Comparison of ENCODE assay signal across 32 mouse cellular contexts in genomic region chr11:50389616-50390015, GRCm38 (mm10). TPM values are rescaled to one million over a fixed set of nuclear protein-coding genes. Genes with fewer than 3 reads are reported as not detected.
DNase-seq lines count a peak whose midpoint lies in the region; ATAC-seq lines count a peak whose summit lies in the region.
"Had no signal": no experiment of that assay in that cellular context is flagged by ENCODE, and none has a peak within 500 bp of the region (broad histone marks: within the 10 kb centered on the region; RNA-seq: fewer than 3 reads in every experiment).

No protein-coding gene starts in this region.

- H3K27me3 ChIP-seq in megakaryocyte, embryonic 14.5 days (replicated peaks): no peaks in the 10 kb centered on the region
- H3K27me3 ChIP-seq: CH12.LX; forebrain, embryonic 15.5 days; liver, embryonic 12.5 days; neural tube, embryonic 15.5 days; stomach, embryonic 15.5 days had no signal

- H3K9me3 ChIP-seq in megakaryocyte, embryonic 14.5 days: no peaks in the 10 kb centered on the region
- H3K9me3 ChIP-seq: forebrain, embryonic 15.5 days; liver, embryonic 12.5 days; neural tube, embryonic 15.5 days; stomach, embryonic 15.5 days had no signal

- H3K4me1 ChIP-seq in megakaryocyte, embryonic 14.5 days: peaks cover 17% of the 10 kb centered on the region
- H3K4me1 ChIP-seq: forebrain, embryonic 15.5 days; neural tube, embryonic 15.5 days; stomach, embryonic 15.5 days had no signal

- DNase-seq in heart, adult 11 months: peak; percentile 86
- no peak for DNase-seq in heart, adult 8-10 months (ENCODE audit: low spot score)
- DNase-seq in ES-CJ7 (ENCODE audit: low read depth, low spot score): peak; percentile 66
- DNase-seq in thymus, adult 18-20 months: no peak
- DNase-seq: B cell, adult 2 months; cerebellum, adult 8-10 months; cerebellum, postnatal 36 days; gastrocnemius, postnatal 36 days; kidney, adult 18-20 months; kidney, postnatal 10 days; lung, adult 18-20 months; lung, postnatal 10 days; right cerebral cortex, adult 18-20 months; right cerebral cortex, postnatal 4 days; thymus, postnatal 14 days had no signal

- ATAC-seq in megakaryocyte, adult 5-6 weeks (ENCODE audit: poor library complexity, severe bottlenecking): no peak
- ATAC-seq in common myeloid progenitor, adult 5-6 weeks (replicated peaks; ENCODE audit: low read depth, poor library complexity, severe bottlenecking): 0 out of 2 replicates have a peak, but pooled peaks have one; percentile 13
- ATAC-seq in activated CD4-positive, CD25-positive, alpha-beta regulatory T cell, adult 4 months: no peak
- ATAC-seq: forebrain, embryonic 15.5 days; hindbrain, postnatal 0 days; liver, embryonic 12.5 days; midbrain, embryonic 16.5 days had no signal

- H3K4me3 ChIP-seq in megakaryocyte, embryonic 14.5 days (replicated peaks): peak overlapping the region; percentile 9
- H3K4me3 ChIP-seq: forebrain, embryonic 15.5 days; liver, embryonic 12.5 days; neural tube, embryonic 15.5 days; stomach, embryonic 15.5 days had no signal

- H3K36me3 ChIP-seq in megakaryocyte, embryonic 14.5 days (replicated peaks; ENCODE audit: low read length): peaks cover 88% of the 10 kb centered on the region

RNA-seq across cellular contexts. Expression of gene Hnrnph1, which starts 12.8 kb away (rescaled TPM):
- total RNA-seq in heart, adult 8-10 months (2022): 100 to 1,000 TPM in 2 of 4 experiments, 10 to 100 TPM in 2; 90.8 to 111 (median 97.3) TPM
- 12.9 and 121 TPM in 2 replicates for polyA plus RNA-seq in megakaryocyte, embryonic 14.5 days (2012; ENCODE audit: insufficient read depth, low replicate concordance)
- 400 and 438 TPM in 2 replicates for total RNA-seq in megakaryocyte, adult 5-6 weeks (2015)
- total RNA-seq in megakaryocyte, adult 5-6 weeks (2017): 436 and 510 TPM in 2 replicates
- total RNA-seq in common myeloid progenitor, adult 5-6 weeks (2017): 987 and 1,045 TPM in 2 replicates
- 100 to 1,000 TPM; 148 to 177 TPM for polyA plus RNA-seq in activated CD4-positive, CD25-positive, alpha-beta regulatory T cell, adult 4 months (2017; shearing (Covaris generic))

RNA-seq across cellular contexts. Expression of gene Cby3, which starts 35.4 kb away (rescaled TPM):
- not detected for total RNA-seq in heart, adult 8-10 months (2022)
- not detected in 2 replicates for polyA plus RNA-seq in megakaryocyte, embryonic 14.5 days (2012; ENCODE audit: insufficient read depth, low replicate concordance)
- total RNA-seq in megakaryocyte, adult 5-6 weeks (2015): not detected in 2 replicates
- total RNA-seq in megakaryocyte, adult 5-6 weeks (2017): not detected in 2 replicates
- total RNA-seq in common myeloid progenitor, adult 5-6 weeks (2017): not detected in 2 replicates
- polyA plus RNA-seq in activated CD4-positive, CD25-positive, alpha-beta regulatory T cell, adult 4 months (2017; shearing (Covaris generic)): not detected
- total RNA-seq: adrenal gland, adult 18-20 months; CH12.LX; gastrocnemius, postnatal 36 days; hematopoietic stem cell, adult 5-6 weeks; layer of hippocampus, postnatal 10 days; left cerebral cortex, adult 8-10 months had no signal
- polyA plus RNA-seq: heart, embryonic 16.5 days; limb, embryonic 11.5 days had no signal

RNA-seq across cellular contexts. Expression of gene Rufy1, which starts 41.3 kb away (rescaled TPM):
- total RNA-seq in heart, adult 8-10 months (2022): 10 to 100 TPM; 27.5 to 34.9 (median 30.2) TPM
- polyA plus RNA-seq in megakaryocyte, embryonic 14.5 days (2012; ENCODE audit: insufficient read depth, low replicate concordance): 1.2 and 2.3 TPM in 2 replicates
- total RNA-seq in megakaryocyte, adult 5-6 weeks (2015): 51.2 and 53.0 TPM in 2 replicates
- 81.6 and 82.2 TPM in 2 replicates for total RNA-seq in megakaryocyte, adult 5-6 weeks (2017)
- 39.4 and 39.7 TPM in 2 replicates for total RNA-seq in common myeloid progenitor, adult 5-6 weeks (2017)
- polyA plus RNA-seq in activated CD4-positive, CD25-positive, alpha-beta regulatory T cell, adult 4 months (2017; shearing (Covaris generic)): 10 to 100 TPM in 1 of 2 experiments, 1 to 10 TPM in 1; 9.5 to 10.2 TPM

Comparison
In these comparisons a context has a peak if more than half of its experiments do, and no peak if none do; other contexts are left out.
1. DNase-seq: peak in heart, adult 11 months (single experiment) and ES-CJ7 (single experiment); none in heart, adult 8-10 months (single experiment) and thymus, adult 18-20 months (0 of 2).